Mouse (Mus musculus): ENCODE results near the gene Fgd5.
A peak's percentile ranks its signal among the peaks of the same experiment; 100 is the strongest.
"Not testable (repeated sequence)": the region's sequence is repeated elsewhere in the genome, so short reads cannot be mapped to it uniquely, and the experiment has no call there.

Fgd5 gene

DNA sequence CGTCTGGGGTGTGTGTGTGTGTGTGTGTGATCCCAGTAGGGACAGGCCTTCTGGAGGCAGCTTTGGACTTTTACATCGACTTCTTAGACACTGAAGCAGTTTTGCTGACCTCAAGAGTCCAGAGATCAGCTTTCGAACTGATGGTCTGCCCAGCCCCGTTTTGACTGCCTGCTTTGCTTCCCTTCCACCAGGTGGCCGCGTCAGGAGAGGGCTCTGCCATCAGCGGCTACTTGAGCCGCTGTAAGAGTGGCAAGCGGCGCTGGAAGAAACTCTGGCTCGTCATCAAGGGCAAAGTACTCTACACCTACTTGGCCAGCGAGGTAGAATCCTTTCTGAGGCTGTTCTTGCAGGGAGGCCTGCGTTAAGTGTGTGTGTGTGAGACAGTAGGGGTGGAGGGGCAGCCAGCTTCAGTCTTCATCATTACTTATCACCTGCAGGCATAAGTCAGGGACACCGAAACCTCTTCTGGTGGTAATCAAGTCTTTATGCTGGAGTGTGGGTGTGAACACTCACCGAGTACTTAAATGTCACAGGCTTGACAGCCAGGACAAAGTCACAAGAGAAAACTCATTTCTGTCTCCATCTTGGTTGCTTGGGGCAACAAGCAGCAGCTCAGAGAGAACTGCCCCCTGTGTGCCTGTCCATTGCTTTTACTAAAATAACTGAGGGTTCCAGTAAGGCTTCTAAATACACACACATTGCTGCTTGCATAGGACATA, 92.6 kb downstream of the Fgd5 start:
- DNase-seq: peak; percentile 82

DNA sequence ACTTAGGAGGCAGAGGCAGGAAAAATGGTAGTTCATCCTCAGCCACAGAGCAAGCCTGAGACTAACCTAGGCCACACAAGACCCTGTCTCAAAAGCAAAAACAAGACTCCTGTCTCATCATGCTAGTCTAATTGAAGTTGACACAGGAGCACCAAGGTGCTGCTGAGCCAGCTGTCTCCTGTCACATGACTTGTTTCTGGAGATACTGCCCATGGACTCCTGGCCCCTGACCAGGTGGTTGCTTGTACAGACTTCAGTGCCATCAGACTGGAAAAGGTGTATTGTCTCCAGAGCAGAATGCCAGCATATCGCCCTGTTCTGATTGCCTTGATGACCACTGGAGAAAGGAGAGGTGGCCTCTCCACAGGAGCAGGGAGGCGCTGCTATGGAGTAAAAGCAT, 102.1 kb downstream of the Fgd5 start:
- no peak for DNase-seq

DNA sequence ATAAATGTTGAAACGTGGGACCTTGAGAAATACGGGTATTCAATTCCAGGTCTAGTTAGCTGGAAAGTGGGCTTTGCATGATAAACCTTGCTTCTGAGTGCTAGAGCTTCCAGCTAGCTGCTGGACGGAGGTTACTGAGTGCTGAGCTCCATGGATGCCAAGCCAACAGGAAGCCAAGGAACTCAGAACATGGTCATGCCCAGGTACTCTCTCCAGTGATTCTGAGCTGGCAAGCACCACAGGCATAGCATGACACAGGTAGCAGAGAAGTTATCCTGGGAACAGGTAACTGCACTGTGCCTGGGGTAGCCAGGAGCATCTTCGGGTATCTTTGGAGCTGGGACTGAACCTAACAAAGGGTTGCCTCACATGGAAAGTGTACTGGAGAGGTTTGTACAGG, 104.1 kb downstream of the Fgd5 start:
- no peak for DNase-seq

DNA sequence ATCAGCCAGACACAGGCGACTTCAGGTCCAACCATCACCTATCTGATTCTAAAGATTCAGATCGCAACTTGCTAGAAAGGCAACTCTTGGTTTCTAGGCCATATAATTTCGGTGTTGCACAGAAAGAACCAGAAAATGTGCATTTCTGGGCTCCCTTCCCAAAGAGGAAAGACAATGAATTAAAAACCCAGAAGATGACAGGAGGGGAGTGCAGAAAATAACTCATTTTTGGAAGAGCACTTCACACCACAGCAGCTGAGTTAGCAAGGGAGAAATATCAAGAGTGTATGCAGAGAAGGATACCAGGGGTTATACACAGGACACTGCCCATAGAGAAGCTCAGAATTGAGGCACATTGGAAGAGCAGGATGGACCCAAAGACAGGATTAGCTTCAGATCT, 106.3 kb downstream of the Fgd5 start:
- no peak for DNase-seq

DNA sequence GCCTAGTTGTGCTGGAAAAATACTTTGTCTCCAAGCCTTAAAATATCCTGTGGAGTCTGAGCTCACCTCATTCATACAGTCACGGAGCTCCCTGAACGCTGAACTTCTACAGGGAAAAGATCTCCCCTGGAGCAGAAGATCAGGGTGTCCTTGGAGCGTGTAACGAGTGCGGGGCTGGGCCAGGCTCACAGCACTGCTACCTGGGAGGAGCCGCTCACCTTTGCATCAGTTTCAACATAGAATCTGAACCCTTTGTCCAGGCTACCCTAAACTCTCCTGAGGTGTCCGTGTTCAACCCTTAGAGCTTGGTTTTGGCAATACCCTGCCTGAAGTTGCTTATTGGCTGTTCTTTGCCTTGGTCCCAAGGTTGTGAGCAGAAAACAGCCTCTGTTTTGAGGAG, 110.5 kb downstream of the Fgd5 start:
- DNase-seq: not testable (repeated sequence)

DNA sequence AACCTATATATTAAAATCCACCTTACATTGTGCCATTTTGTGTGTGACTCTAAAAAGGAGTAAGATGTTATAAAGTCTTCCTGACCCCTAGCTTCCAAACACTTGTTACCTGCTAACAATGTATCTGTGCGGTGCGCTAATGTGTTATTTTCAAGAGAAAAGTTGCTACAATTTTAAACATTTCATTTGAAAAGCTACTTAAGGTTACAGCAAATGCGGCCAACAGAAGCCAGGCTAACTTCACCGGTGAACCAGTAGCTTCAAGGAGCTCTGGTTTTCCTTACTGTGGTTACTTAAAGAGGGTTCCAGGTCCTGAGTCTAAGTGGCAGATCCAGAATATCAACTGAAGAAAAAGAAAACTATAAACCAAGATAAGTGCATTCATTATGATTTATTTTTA, 111.3 kb downstream of the Fgd5 start:
- no peak for DNase-seq

DNA sequence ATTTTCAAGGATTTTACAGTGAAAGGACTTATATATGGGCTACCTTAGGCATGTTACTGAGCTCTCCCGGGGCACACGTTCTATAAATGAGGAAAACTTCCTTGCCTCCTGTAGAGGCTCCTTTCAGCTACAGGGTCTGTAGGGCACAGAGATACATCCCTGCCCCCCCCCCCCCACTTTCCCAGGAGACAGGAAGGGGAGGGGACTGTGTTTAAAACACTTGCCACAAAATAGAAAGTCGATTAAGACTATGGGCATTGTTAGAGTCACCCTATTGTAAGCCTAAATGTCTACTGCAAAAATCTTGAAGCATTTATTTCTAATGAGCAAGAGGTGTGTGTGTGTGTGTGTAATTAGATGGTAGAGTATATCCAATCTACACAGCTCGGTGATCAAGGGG, 111.8 kb downstream of the Fgd5 start:
- DNase-seq: no peak

DNA sequence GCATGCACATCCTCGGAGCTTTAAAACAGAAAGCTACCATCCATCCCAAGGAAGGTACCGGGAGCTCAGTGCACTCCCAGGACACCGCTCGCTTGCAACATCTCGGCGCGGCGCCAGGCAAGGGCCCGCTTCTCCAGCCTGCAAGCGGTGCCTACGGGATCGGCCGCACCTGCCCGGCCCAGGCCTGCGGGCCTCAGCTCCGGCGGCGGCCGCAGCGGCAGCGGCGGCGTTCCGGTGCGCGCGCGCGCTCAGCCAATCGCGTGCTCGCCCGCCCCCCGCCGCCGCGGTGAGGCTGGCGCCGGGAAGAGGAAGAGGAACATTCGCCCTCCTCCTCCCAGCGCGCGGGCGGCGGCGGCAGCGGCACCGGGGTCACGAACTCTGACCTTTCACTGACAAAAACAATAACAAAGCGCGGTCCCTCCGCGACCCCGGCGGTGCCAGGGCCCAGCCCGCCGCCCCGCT, 112.5 kb downstream of the Fgd5 start, which contains the start of gene Nr2c2:
Gene Nr2c2, plus strand, starts transcription at position 261 of the 462 bp plus-strand sequence.
- peak; percentile 87 for DNase-seq

DNA sequence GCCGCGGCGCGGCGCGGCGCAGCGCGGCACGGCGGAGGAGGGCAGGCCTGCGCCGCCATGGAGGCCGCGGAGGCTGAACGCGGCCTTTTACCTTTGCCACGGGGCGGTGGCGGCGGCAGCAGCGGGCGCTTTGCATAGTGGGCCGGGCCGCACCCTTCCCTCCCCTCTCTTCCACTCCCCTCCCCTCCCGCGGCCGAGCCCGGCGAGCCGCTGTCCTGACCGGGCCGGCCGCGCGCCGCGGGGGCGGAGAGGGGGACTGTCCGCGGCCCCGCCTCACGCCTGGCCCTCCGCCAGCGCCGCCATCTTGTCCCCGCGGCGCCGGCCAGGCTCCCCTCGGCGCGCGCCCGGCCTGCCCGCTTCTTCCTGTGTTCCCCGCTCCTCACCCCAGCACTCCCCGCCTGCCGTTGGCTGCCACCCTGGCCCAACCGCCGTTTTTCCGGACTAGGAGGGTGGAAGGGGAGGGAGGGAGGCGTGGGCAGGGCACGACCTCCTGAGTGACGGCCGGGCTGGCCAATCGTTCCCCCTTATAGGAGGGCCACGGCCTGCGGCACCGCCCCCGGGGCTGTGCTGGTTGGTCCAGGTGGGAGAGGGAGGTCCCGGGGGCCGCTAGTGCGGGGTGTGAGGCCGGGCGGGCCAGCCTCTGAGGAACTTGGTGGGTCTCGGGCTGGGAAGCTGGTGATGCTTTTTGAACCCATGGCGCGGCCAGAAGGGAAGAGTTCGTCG, 113.2 kb downstream of the Fgd5 start:
- peak; percentile 100 for DNase-seq

DNA sequence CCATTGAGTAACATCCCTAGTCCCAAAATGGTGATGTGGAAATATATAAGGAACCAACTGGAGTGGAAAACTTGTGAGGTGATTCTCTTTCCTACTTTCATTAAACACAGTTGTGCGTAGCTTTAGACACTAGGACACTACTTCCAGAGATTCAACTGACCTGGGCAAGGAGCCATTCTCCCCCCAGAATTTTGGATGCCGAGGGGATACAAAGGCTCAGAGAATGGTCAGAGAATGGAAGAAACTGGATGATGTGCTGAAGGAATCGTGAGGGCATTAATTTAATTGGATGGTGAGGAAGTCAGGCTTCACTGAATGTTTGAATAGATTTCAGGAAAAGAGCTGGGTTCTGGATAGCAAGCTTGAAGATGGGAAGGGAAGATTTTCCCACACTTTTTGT, 114.1 kb downstream of the Fgd5 start:
- DNase-seq: no peak

DNA sequence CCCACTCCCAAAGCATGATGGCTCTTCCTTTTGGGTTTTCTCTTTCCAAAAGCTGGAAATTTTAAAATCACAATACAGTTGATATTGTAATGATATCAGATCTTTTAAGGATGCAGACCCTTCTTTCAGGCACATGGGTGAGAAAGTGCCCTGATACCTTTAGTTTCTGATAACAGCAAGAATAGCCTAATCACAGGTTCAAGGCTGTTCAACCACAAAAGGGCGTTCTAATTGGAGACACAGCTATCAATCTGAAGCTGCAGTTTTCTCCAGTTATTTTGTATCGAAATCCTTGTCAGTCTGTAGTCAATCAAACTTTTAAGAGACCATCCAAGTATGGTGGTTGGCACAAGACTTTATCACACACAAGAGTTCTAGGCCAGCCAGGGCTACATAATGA, 115.2 kb downstream of the Fgd5 start:
- DNase-seq: no peak

DNA sequence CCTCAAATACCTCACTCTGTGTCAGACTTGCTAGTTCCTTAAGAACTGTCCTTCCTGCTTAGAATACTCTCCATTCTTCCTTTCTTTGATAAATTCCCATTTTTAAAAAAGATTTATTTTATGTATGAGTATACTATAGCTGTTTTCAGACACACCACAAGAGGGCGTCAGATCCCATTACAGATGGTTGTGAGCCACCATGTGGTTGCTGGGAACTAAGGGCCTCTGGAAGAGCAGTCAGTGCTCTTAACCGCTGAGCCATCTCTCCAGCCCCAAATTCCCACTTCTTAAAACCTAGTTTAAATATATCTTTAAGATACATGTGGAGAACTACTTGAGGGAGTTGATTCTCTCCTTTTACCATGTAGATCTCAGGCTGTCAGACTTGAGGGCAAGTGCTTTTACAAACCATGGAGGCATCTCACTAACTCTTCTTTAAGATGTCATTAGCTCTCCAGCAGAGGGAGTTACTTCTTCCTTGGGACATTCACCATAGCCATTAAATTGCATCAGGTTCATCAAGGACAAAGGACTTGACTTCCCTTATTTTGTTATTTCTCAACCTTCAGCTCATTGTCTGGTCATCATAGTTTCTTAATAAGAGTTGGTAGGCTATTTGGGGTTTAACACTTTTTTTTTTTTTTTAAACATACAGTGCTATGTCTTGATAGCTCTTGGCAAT, 122.1 kb downstream of the Fgd5 start:
- no peak for DNase-seq

DNA sequence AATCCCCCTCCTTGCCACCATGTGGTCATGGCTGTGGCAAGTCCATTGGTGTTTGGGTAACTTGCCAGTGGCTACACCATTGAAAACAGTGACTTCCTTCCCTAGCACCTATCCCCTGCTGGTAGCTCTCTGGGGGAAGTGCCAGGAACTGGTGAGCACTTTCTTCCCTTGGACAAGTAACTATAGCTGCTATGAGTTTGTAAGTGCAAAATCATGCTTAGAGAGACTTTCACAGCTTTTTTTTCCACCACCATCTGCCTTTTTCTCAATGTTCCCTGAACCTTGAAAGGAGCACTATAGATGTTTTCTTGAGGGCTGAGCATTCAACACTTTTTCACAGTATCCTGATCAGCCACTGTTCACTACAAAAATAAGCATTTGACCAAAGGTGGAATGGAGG, 145.9 kb downstream of the Fgd5 start:
- no peak for DNase-seq

Data from kidney, adult 9 months (tissue).